Mouse (Mus musculus) heart, embryonic 10.5 days (tissue): ENCODE measurements at regions not wholly inside any gene's neighbourhood (a gene's known extent, or its start where the extent isn't known, plus 50 kb on each side); places are given as distances from the start of the nearest gene placed in this dataset.

Source experiments
- DNase-seq: peaks from one replicate; pipeline ENCODE4 v3.0.0-alpha.2; 2017; ENCODE audit warnings: low spot score
- H3K27ac ChIP-seq: fragments of 300-500 bp; sonication (generic); 2 replicates; pipeline ENCODE4 v1.5.1; 2016; ENCODE audit warnings: mild to moderate bottlenecking
- H3K27me3 ChIP-seq: fragments of 300-500 bp; sonication (generic); 2 replicates; pipeline ENCODE4 v1.6.1; 2016; ENCODE audit warnings: mild to moderate bottlenecking; ENCODE audit not compliant: poor library complexity, insufficient read depth, severe bottlenecking
- H3K36me3 ChIP-seq: fragments of 300-500 bp; sonication (generic); 2 replicates; pipeline ENCODE4 v1.6.1; 2016; ENCODE audit warnings: mild to moderate bottlenecking, moderate library complexity
- H3K4me1 ChIP-seq: fragments of 300-500 bp; sonication (generic); 2 replicates; pipeline ENCODE4 v1.6.1; 2016; ENCODE audit warnings: mild to moderate bottlenecking
- H3K4me3 ChIP-seq: fragments of 300-500 bp; sonication (generic); 2 replicates; pipeline ENCODE4 v1.5.1; 2016; ENCODE audit warnings: mild to moderate bottlenecking, moderate library complexity
- H3K9me3 ChIP-seq: fragments of 300-500 bp; sonication (generic); 2 replicates; pipeline ENCODE4 v1.6.1; 2016; ENCODE audit warnings: mild to moderate bottlenecking, moderate library complexity
- WGBS: fragments of 180-500 bp; shearing (Covaris S2); methylation state at CpG from one replicate; pipeline ENCODE4 v1.1.7; 2016; 5-methylcytosine and 5-hydroxymethylcytosine counted together

DNA sequence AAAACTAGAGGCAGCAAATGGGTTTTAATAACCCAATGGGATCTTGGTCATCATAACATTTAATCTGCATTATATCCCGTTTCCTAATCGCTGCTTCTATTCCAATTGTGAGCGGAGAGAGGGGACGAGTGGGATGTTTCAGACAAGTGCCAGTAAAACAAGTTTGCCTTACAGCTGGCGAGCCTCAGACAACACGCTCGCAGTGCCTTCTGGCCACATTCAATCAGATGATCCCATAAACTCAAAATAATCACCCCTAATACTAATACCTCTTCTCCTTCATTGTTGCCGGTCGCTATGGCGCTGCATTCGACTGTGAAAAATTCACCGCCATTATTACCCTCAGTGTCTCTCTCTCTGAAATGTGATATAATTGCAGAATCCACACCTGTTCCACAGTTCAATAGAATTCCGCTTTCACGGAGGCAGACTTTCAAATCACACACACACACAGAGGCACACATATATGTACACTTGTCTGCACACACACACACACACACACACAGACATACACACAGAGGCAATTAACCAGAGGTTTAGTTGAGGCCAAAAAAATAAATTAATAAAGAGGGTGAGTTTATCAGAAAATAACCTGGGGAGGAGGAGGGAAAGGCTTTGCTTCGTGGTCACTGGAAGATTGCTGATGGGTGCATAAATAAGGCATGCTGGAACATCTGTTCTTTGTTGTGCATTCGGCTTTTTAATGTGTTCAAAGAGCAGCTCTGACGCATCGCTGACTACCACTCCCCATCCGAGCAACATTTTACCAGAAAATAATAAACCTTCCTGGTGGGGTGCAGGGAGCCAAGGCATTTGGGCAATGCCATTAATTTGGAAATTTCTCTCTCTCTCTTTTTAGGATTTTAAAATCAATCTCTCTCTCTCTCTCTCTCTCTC, 248.9 kb downstream of the Satb1 start:
- no peak for DNase-seq
- Histone ChIP-seq H3K27ac (no peak overlapping the region), H3K9me3 (no peaks in the 10 kb centered on the region), H3K4me3 (no peak overlapping the region), H3K4me1 (no peaks in the 10 kb centered on the region), H3K36me3 (no peaks in the 10 kb centered on the region), H3K27me3 (no peaks in the 10 kb centered on the region)
- 90% methylated on average over 19 of the region's 19 CpGs for WGBS

DNA sequence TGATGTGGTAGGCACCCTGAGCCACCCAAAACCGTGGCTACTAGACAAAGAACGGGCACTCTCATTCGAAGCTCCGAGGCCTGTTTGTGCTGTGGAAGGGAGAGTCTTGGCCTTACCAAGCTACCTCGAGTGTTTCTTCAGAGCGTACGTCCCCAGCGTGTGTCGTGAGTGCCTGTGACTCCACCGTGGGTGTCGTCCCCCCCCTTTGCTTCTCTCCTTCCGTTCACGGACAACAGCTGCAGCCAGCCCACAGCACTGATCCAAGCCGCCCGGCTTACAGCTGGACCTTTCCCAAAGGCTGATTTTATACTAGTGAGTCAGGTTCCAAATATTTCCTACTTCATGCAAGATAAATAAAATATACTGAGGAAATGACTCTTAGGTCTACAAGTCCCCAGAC, 249.8 kb downstream of the Satb1 start:
- no peak overlapping the region for H3K4me3 ChIP-seq
- 84% methylated on average over 15 of the region's 15 CpGs for WGBS
- no peak for DNase-seq
- no peaks in the 10 kb centered on the region for H3K9me3 ChIP-seq
- no peak overlapping the region for H3K27ac ChIP-seq
- no peaks in the 10 kb centered on the region for H3K4me1 ChIP-seq
- H3K27me3 ChIP-seq, result no peaks in the 10 kb centered on the region
- no peaks in the 10 kb centered on the region for H3K36me3 ChIP-seq

DNA sequence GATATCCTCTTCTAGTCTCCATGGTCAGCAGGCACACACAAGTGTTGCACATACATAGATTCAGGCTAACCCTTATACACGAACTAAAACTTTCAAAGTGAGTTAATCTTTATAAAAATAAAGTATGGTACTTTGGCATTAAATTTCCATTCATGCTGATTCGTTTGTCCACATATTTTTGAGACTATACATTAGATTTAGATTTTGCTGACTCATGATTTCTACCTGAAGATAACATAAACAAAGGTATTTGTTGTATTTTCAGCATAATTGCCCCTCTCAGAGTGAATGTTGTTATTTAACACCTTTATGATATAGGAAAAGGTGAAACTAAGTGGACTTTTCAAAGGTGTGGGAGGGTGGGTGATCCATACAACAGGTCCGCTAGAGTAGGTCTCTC, 277.2 kb downstream of the Satb1 start:
- no peaks in the 10 kb centered on the region for H3K36me3 ChIP-seq
- H3K4me3 ChIP-seq, result no peak overlapping the region
- H3K9me3 ChIP-seq, result no peaks in the 10 kb centered on the region
- H3K4me1 ChIP-seq, result no peaks in the 10 kb centered on the region
- no peak overlapping the region for H3K27ac ChIP-seq
- DNase-seq, result no peak
- no peaks in the 10 kb centered on the region for H3K27me3 ChIP-seq
- 79% methylated on average over 3 of the region's 3 CpGs for WGBS

DNA sequence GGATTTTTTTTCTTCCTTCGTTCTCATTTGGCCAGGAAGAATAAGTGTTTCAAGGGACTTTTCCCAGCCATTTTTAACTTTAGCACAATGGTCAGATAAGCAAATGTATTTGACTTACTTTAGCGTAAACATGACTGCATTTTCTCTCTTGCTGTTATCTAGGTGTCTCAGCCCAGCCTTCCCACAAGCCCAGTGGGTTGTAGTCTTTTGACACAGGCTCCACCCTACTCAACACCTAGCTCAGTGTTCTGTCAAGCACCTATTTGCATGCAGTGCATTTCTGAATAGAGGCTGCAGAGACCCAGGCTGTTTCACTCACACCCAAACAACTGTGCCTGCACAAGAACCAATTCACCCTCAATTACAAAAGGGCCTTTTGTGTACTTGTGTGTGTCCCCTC, 278.6 kb downstream of the Satb1 start:
- 52% methylated on average over 2 of the region's 2 CpGs for WGBS
- no peak overlapping the region for H3K4me3 ChIP-seq
- DNase-seq, result no peak
- no peaks in the 10 kb centered on the region for H3K36me3 ChIP-seq
- no peaks in the 10 kb centered on the region for H3K9me3 ChIP-seq
- no peaks in the 10 kb centered on the region for H3K27me3 ChIP-seq
- no peak overlapping the region for H3K27ac ChIP-seq
- H3K4me1 ChIP-seq, result no peaks in the 10 kb centered on the region

DNA sequence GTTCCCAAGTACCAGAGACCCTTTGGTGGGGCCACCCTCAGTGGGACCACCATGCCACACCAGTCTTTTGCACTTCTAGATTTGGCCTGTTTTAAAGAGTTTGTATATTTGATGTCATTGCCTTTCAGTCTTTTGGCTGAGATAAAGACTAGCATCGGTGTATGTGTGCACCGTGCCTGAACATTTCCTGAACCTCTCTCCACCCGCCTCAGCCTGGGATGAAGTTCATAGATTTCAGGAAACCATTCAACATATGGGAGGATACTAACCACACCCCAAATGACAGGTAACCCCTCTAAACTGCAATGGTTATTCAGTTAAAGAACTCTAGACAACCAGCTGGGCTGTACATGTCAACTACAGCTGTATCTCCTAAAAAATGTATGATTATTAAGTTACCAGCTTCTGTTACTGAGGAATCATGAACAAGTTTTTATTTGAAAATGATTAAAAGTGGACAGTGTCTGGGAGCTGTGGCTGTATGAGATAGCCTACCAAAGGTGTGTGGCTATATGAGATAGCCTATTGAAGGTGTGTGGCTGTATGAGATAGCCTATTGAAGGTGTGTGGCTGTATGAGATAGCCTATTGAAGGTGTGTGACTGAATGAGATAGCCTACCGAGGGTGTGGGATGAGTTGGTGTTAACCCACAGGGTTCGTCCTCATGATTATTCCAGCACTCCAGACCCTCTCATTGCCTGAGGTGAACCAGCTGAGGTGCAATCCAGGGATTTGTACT, 280.6 kb downstream of the Satb1 start:
- Histone ChIP-seq H3K9me3 (no peaks in the 10 kb centered on the region), H3K36me3 (no peaks in the 10 kb centered on the region), H3K4me1 (no peaks in the 10 kb centered on the region), H3K27ac (no peak overlapping the region), H3K4me3 (no peak overlapping the region), H3K27me3 (no peaks in the 10 kb centered on the region)
- WGBS, result 88% methylated on average over 5 of the region's 5 CpGs
- peak; percentile 41 for DNase-seq

DNA sequence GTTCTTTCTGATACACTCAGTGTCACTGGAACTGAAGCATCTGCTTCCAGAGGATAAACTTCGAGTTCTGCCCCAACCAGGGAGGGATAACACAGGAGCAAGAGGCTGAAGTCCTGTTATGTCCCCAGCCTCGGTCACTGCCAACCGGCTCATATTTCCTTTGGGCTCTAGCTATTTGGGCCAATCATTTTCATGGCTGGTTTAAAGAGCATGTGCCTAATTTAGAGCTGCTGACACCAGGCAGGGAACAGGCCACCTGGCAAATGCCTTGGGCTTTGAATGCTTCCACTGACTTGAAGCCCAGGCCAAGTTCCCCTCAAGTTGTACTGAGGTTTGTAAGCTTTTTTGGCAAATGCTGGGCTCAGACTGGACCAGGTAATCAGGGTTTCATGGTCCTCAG, 286.1 kb downstream of the Satb1 start:
- DNase-seq, result no peak
- no peaks in the 10 kb centered on the region for H3K9me3 ChIP-seq
- WGBS, result 27% methylated on average over 3 of the region's 3 CpGs

DNA sequence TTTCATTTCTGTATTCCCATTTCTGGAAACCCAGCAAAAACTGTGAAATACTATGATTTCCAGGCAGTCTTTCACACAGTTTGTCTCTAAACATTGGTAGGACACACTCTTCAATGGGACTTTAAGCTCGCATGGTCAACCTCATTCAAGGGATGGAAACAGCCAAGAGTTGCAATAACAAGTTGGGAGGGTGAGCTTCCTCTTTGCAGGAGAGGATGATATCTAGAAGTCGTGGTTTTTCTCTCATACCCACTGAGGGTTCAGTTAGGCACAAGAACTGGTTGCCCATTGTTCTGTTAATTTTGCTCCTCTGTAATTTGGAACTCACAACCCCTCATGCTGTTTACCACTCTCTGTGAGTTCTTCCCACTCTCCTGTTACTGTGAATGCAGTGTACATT, 290.5 kb downstream of the Satb1 start:
- no peaks in the 10 kb centered on the region for H3K36me3 ChIP-seq
- 56% methylated on average over 2 of the region's 2 CpGs for WGBS
- H3K4me1 ChIP-seq, result peaks cover 5% of the 10 kb centered on the region

More for the DNA sequence above, 286.1 kb downstream of the Satb1 start:
- Histone ChIP-seq H3K36me3 (no peaks in the 10 kb centered on the region), H3K4me1 (peaks cover 5% of the 10 kb centered on the region), H3K27ac (no peak overlapping the region), H3K4me3 (no peak overlapping the region), H3K27me3 (no peaks in the 10 kb centered on the region)

DNA sequence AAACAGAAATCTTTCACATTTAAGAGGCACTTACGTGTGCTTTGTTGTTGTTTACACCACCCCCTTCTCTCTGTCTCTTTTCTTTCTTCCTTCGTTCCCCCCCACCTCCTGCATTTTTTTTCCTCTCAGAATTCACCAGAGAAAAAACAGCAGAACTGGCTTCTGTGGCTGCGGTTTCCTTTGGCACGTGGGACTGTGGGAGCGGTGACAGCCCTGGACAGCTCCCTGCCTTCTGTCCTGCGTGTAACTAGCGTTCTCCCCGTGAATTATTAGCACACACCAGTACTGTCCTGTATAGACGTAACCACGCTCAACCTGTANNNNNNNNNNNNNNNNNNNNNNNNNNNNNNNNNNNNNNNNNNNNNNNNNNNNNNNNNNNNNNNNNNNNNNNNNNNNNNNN, 298.4 kb downstream of the Satb1 start:
- H3K4me3 ChIP-seq, result no peak overlapping the region; the same call in 1 of the 2 replicates
- H3K36me3 ChIP-seq, result no peaks in the 10 kb centered on the region
- peak; percentile 58 for DNase-seq
- 47% methylated on average over 10 of the region's 10 CpGs for WGBS
- no peaks in the 10 kb centered on the region for H3K27me3 ChIP-seq
- H3K4me1 ChIP-seq, result no peaks in the 10 kb centered on the region
- no peak overlapping the region for H3K27ac ChIP-seq
- no peaks in the 10 kb centered on the region for H3K9me3 ChIP-seq

More for the DNA sequence above, 290.5 kb downstream of the Satb1 start:
- H3K27me3 ChIP-seq, result no peaks in the 10 kb centered on the region
- no peak overlapping the region for H3K27ac ChIP-seq
- no peaks in the 10 kb centered on the region for H3K9me3 ChIP-seq
- H3K4me3 ChIP-seq, result no peak overlapping the region
- DNase-seq, result peak; percentile 41

DNA sequence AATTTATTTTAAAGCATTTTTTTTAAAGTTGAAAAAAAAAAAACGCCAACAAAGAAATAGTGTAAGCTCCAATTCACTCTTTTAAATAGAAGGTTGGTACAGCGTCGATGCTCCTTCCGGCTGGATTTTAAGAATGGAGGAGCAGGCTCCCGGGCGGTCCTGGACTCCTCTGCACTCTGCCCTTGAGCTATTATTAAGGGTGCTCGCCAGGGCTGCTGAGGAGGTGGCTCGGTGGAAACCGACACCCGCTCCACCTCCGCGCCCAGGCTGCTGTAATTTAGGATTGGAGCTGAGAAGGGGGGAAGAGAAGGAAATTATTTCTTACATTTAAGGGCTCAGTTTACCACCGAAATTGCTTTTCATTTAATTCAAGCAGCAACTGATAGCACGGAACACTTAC, 298.8 kb downstream of the Satb1 start:
- no peak overlapping the region for H3K27ac ChIP-seq
- no peaks in the 10 kb centered on the region for H3K36me3 ChIP-seq
- H3K27me3 ChIP-seq, result no peaks in the 10 kb centered on the region
- H3K4me3 ChIP-seq, result no peak overlapping the region; the same call in 1 of the 2 replicates
- no peaks in the 10 kb centered on the region for H3K9me3 ChIP-seq
- 42% methylated on average over 14 of the region's 14 CpGs for WGBS
- DNase-seq, result peak; percentile 4
- no peaks in the 10 kb centered on the region for H3K4me1 ChIP-seq

DNA sequence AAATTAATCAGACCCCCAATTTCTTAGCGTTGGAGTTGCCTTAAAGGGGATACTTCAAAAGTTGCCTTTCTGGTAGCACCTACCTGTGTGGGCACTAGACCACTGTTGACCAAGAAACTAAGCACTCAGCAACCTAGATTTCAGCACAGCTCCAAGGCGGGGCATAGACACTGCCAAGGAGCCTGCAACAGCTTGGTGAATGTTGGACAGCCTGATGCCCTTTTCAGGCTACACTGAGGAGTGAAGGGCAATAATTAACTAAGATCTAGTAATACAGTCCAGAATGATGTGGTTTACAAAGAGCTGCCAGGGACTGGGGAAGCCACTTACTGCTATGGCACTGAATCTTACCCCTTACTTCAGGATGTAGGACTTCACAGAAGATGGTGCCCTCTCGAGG, 304.9 kb downstream of the Satb1 start:
- DNase-seq, result peak; percentile 33
- H3K27me3 ChIP-seq, result no peaks in the 10 kb centered on the region
- H3K4me3 ChIP-seq, result no peak overlapping the region
- H3K9me3 ChIP-seq, result no peaks in the 10 kb centered on the region
- no peaks in the 10 kb centered on the region for H3K4me1 ChIP-seq
- H3K27ac ChIP-seq, result no peak overlapping the region
- 79% methylated on average over 3 of the region's 3 CpGs for WGBS
- H3K36me3 ChIP-seq, result no peaks in the 10 kb centered on the region

DNA sequence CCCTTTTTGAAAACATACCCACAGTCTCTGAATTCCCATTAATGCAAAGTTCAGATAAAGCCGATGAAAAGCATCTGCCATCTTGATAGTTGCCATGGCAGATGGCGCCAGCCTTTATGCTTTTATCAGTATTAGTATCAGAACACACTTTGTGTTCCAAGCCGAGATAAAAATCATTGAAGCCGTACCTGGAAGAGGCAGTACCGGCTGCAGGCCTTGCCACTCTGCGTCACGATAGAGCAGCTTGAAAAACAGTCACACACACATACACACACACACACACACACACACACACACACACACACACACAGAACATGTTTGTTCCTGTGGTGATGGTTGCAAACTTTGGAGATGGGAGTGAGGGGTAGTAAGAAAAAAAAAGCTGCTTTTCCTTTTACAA, 306.2 kb downstream of the Satb1 start:
- no peak for DNase-seq
- Histone ChIP-seq H3K9me3 (no peaks in the 10 kb centered on the region), H3K4me3 (no peak overlapping the region), H3K27me3 (no peaks in the 10 kb centered on the region), H3K4me1 (no peaks in the 10 kb centered on the region), H3K27ac (no peak overlapping the region), H3K36me3 (no peaks in the 10 kb centered on the region)
- WGBS, result 61% methylated on average over 7 of the region's 7 CpGs

DNA sequence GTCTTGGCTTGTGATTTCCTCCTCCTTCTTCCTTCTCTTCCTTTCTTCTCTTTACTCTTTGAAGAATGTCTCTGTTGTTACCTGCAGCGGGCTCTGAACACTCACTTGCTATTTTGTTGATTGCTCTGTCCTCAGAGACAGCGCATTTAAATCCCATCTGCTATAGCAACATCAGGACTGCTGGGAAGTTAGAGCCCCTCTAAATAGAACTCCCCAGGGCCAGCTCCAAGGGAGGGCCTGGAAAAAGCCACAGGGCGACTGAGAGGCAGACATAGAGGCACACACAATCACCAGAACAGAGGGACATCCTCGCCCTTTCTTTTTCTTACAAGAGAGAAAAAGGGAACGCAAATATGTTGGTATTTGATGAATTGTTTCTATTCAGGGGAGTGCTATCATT, 306.6 kb downstream of the Satb1 start:
- H3K4me3 ChIP-seq, result no peak overlapping the region
- no peak overlapping the region for H3K27ac ChIP-seq
- no peaks in the 10 kb centered on the region for H3K27me3 ChIP-seq
- no peaks in the 10 kb centered on the region for H3K36me3 ChIP-seq
- 21% methylated on average over 5 of the region's 5 CpGs for WGBS
- H3K4me1 ChIP-seq, result no peaks in the 10 kb centered on the region
- no peaks in the 10 kb centered on the region for H3K9me3 ChIP-seq
- DNase-seq, result no peak

DNA sequence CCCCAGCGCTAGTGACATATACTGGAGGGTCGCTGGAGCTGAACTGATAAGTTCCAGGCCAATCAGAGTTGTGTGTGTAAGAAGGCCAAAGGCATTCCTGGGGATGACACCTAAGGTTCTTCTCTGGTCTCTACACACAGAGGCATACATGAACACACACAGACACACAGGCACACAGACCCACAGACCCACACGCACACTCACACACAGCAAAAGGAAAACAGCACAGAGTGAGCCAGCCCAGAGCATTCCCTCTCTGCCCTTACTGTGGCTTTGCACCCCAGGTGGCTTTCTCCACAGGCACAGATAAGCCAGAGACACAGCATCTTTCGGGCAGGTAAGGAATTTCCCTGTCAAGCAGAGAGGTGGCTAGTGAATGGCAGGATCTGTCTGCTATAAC, 307.1 kb downstream of the Satb1 start:
- no peaks in the 10 kb centered on the region for H3K9me3 ChIP-seq
- no peak for DNase-seq
- H3K36me3 ChIP-seq, result no peaks in the 10 kb centered on the region
- no peaks in the 10 kb centered on the region for H3K4me1 ChIP-seq
- H3K27me3 ChIP-seq, result no peaks in the 10 kb centered on the region
- 43% methylated on average over 4 of the region's 4 CpGs for WGBS
- H3K27ac ChIP-seq, result no peak overlapping the region
- H3K4me3 ChIP-seq, result no peak overlapping the region
